10 mouse cellular contexts compared by ENCODE assay signal in genomic region chr15:83057533-83057932, GRCm38 (mm10). TPM values are rescaled to one million over a fixed set of nuclear protein-coding genes. Genes with fewer than 3 reads are reported as not detected.
DNase-seq lines count a peak whose midpoint lies in the region; ATAC-seq and TF ChIP-seq lines count a peak whose summit lies in the region.
"Had no signal": no experiment of that assay in that cellular context is flagged by ENCODE, and none has a peak within 500 bp of the region (broad histone marks: within the 10 kb centered on the region; RNA-seq: fewer than 3 reads in every experiment).

No protein-coding gene starts in this region.

- H3K9ac ChIP-seq in intestine, postnatal 0 days (ENCODE audit: low read depth, low read length): no peak overlapping the region
- no peak overlapping the region for H3K9ac ChIP-seq in intestine, embryonic 15.5 days
- H3K9ac ChIP-seq in ES-Bruce4 (ENCODE audit: low read depth, poor library complexity, severe bottlenecking): no peak overlapping the region
- no peak overlapping the region for H3K9ac ChIP-seq in midbrain, embryonic 14.5 days (replicated peaks; ENCODE audit: low read length)
- H3K9ac ChIP-seq: liver, embryonic 15.5 days had no signal

- no peak for ATAC-seq in intestine, postnatal 0 days
- no peak for ATAC-seq in intestine, embryonic 15.5 days
- no peak for ATAC-seq in midbrain, embryonic 14.5 days (ENCODE audit: low FRiP score, low TSS enrichment)

- no peak for TF ChIP-seq EP300 in ES-Bruce4 (IDR thresholded peaks at IDR 0.05; ENCODE audit: insufficient read depth, low read depth, low read length)

- H3K27ac ChIP-seq in intestine, postnatal 0 days (ENCODE audit: low read depth, low read length): no peak overlapping the region
- H3K27ac ChIP-seq in intestine, embryonic 15.5 days: no peak overlapping the region
- H3K27ac ChIP-seq in ES-Bruce4 (ENCODE audit: insufficient read depth, low read length): no peak overlapping the region
- peak overlapping the region; percentile 93 for H3K27ac ChIP-seq in midbrain, embryonic 14.5 days (replicated peaks; ENCODE audit: low read depth, low read length)
- H3K27ac ChIP-seq: liver, embryonic 15.5 days had no signal

- WGBS in intestine, postnatal 0 days: 81% methylated on average over 8 of the region's 8 CpGs
- WGBS in intestine, embryonic 15.5 days: 67% methylated on average over 8 of the region's 8 CpGs
- 72% methylated on average over 8 of the region's 8 CpGs for WGBS in midbrain, embryonic 14.5 days

- TF ChIP-seq CTCF in intestine, postnatal 0 days (IDR thresholded peaks at IDR 0.05; ENCODE audit: low read depth): peak; percentile 45
- peak; percentile 71 for TF ChIP-seq CTCF in ES-Bruce4 (IDR thresholded peaks at IDR 0.05; ENCODE audit: low read depth, low read length)
- TF ChIP-seq CTCF in brain, embryonic 14.5 days (IDR thresholded peaks at IDR 0.05; ENCODE audit: borderline replicate concordance, extremely low read depth, insufficient read depth, insufficient read length): peak; percentile 32; the same call in 1 of the 2 replicates

- no peak for DNase-seq in brain, embryonic 14.5 days (ENCODE audit: low read depth)
- no peak for DNase-seq in midbrain, embryonic 14.5 days
- DNase-seq in adrenal gland, postnatal 14 days: no peak
- no peak for DNase-seq in embryo, embryonic 11 days
- no peak for DNase-seq in right cerebral cortex, postnatal 10 days (ENCODE audit: low spot score in 2 of 2)
- DNase-seq: cerebellum, postnatal 36 days had no signal

- 0 out of 2 replicates have a peak, but pooled peaks cover 8% of the 10 kb centered on the region for H3K27me3 ChIP-seq in intestine, postnatal 0 days (replicated peaks; ENCODE audit: control insufficient read depth, insufficient read depth, low read length)
- H3K27me3 ChIP-seq in intestine, embryonic 15.5 days (replicated peaks): no peaks in the 10 kb centered on the region
- no peaks in the 10 kb centered on the region for H3K27me3 ChIP-seq in ES-Bruce4 (ENCODE audit: control insufficient read depth, insufficient read depth, low read length, poor library complexity, severe bottlenecking)
- no peaks in the 10 kb centered on the region for H3K27me3 ChIP-seq in midbrain, embryonic 14.5 days (ENCODE audit: control insufficient read depth, insufficient read depth, low read length)

- H3K36me3 ChIP-seq in intestine, postnatal 0 days (ENCODE audit: control insufficient read depth, insufficient read depth): no peaks in the 10 kb centered on the region
- no peaks in the 10 kb centered on the region for H3K36me3 ChIP-seq in intestine, embryonic 15.5 days
- H3K36me3 ChIP-seq in ES-Bruce4 (ENCODE audit: control insufficient read depth, insufficient read depth, low read length, poor library complexity, severe bottlenecking): no peaks in the 10 kb centered on the region
- H3K36me3 ChIP-seq in midbrain, embryonic 14.5 days (ENCODE audit: control insufficient read depth, insufficient read depth, low read length): no peaks in the 10 kb centered on the region
- H3K36me3 ChIP-seq: liver, embryonic 15.5 days had no signal

- no peaks in the 10 kb centered on the region for H3K9me3 ChIP-seq in intestine, postnatal 0 days (ENCODE audit: control insufficient read depth)
- no peaks in the 10 kb centered on the region for H3K9me3 ChIP-seq in intestine, embryonic 15.5 days
- H3K9me3 ChIP-seq in ES-Bruce4 (replicated peaks; ENCODE audit: control insufficient read depth, insufficient read depth, low read length, poor library complexity, severe bottlenecking): no peaks in the 10 kb centered on the region
- H3K9me3 ChIP-seq in midbrain, embryonic 14.5 days (ENCODE audit: control insufficient read depth, low read length): no peaks in the 10 kb centered on the region
- H3K9me3 ChIP-seq: liver, embryonic 15.5 days had no signal

- H3K4me2 ChIP-seq in intestine, postnatal 0 days (replicated peaks; ENCODE audit: low read depth): no peak overlapping the region
- H3K4me2 ChIP-seq in intestine, embryonic 15.5 days (replicated peaks): no peak overlapping the region
- H3K4me2 ChIP-seq in midbrain, embryonic 14.5 days (ENCODE audit: low read length): peak overlapping the region; percentile 59

- no peak overlapping the region for H3K4me3 ChIP-seq in intestine, postnatal 0 days (ENCODE audit: low read depth, low read length)
- no peak overlapping the region for H3K4me3 ChIP-seq in intestine, embryonic 15.5 days (replicated peaks)
- H3K4me3 ChIP-seq in ES-Bruce4 (ENCODE audit: low read depth, low read length): 0 out of 2 replicates have a peak overlapping the region, but pooled peaks have one; percentile 2
- no peak overlapping the region for H3K4me3 ChIP-seq in midbrain, embryonic 14.5 days (replicated peaks; ENCODE audit: low read depth, low read length)
- H3K4me3 ChIP-seq: liver, embryonic 15.5 days had no signal

- no peak for TF ChIP-seq POLR2A in ES-Bruce4 (IDR thresholded peaks at IDR 0.05; ENCODE audit: insufficient read depth, low read length)
- TF ChIP-seq POLR2A in brain, embryonic 14.5 days (IDR thresholded peaks at IDR 0.05; ENCODE audit: borderline replicate concordance, extremely low read depth, insufficient read depth, insufficient read length, poor library complexity, severe bottlenecking): no peak

- no peaks in the 10 kb centered on the region; the same call in 1 of the 2 replicates for H3K4me1 ChIP-seq in intestine, postnatal 0 days (replicated peaks; ENCODE audit: control insufficient read depth, insufficient read depth, low read length)
- peaks cover 7% of the 10 kb centered on the region for H3K4me1 ChIP-seq in intestine, embryonic 15.5 days (replicated peaks)
- H3K4me1 ChIP-seq in ES-Bruce4 (ENCODE audit: control insufficient read depth, insufficient read depth, low read length): peaks cover 3% of the 10 kb centered on the region
- peaks cover 41% of the 10 kb centered on the region for H3K4me1 ChIP-seq in midbrain, embryonic 14.5 days (ENCODE audit: control insufficient read depth, insufficient read depth, low read length)

RNA-seq across cellular contexts. Expression of gene Nfam1, which starts 24.4 kb away (rescaled TPM):
- polyA plus RNA-seq in intestine, postnatal 0 days (2015; fragmentation: Nextera tagmentation; extraction: Ambion mirVana): 1.1 and 1.2 TPM in 2 replicates
- polyA plus RNA-seq in intestine, embryonic 15.5 days (2015; fragmentation: Nextera tagmentation; extraction: Ambion mirVana): 3.7 and 3.8 TPM in 2 replicates
- 3.3 and 5.8 TPM in 2 replicates for polyA plus RNA-seq in ES-Bruce4 (2011; ENCODE audit: insufficient read depth, insufficient read length, low read depth, missing spikeins)
- 1.7 and 2.1 TPM in 2 replicates for polyA plus RNA-seq in brain, embryonic 14.5 days (2012; rRNA removed)
- polyA plus RNA-seq in midbrain, embryonic 14.5 days (2014; fragmentation: Nextera tagmentation; extraction: Ambion mirVana): 1.2 and 2.9 TPM in 2 replicates
- 2.6 and 5.9 TPM in 2 replicates for total RNA-seq in adrenal gland, postnatal 14 days (2021)

RNA-seq across cellular contexts. Expression of gene Serhl, which starts 31.8 kb away (rescaled TPM):
- polyA plus RNA-seq in intestine, postnatal 0 days (2015; fragmentation: Nextera tagmentation; extraction: Ambion mirVana): 58.5 and 65.6 TPM in 2 replicates
- 56.3 and 61.7 TPM in 2 replicates for polyA plus RNA-seq in intestine, embryonic 15.5 days (2015; fragmentation: Nextera tagmentation; extraction: Ambion mirVana)
- polyA plus RNA-seq in ES-Bruce4 (2011; ENCODE audit: insufficient read depth, insufficient read length, low read depth, missing spikeins): 20.5 and 20.7 TPM in 2 replicates
- polyA plus RNA-seq in brain, embryonic 14.5 days (2012; rRNA removed): 7.6 and 15.0 TPM in 2 replicates
- polyA plus RNA-seq in midbrain, embryonic 14.5 days (2014; fragmentation: Nextera tagmentation; extraction: Ambion mirVana): 23.1 and 24.7 TPM in 2 replicates
- 53.8 and 63.2 TPM in 2 replicates for total RNA-seq in adrenal gland, postnatal 14 days (2021)
